Mouse (Mus musculus) retina, postnatal 1 day (tissue): ENCODE measurements around the gene Ankfn1.
A peak's percentile ranks its signal among the peaks of the same experiment; 100 is the strongest.

Experiments used
- DNase-seq: peaks from one replicate; pipeline ENCODE4 v3.0.0-alpha.2; 2012

Ankfn1 gene

DNA sequence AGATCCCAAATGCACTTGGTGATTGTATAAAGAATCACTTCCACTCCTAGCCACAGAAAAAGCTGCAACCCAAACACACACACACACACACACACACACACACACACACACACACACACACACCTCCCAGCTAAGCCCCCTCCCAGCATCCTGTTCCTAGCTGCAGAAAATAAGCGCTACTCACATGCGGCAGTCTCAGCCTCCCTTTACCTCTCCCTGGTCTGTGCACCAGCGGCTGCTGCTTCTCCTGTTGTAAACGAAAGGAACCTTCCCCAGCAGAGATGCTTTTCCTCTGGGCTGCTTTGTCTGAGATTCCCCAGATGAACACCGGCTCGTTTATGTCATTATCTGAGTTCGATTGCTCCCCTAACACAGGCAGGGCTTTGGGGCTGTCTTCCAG is at the start of gene Ankfn1:
TSS of gene Ankfn1 (minus strand) at position 223 of the 400 bp plus-strand sequence.
- DNase-seq, result peak; percentile 3

DNA sequence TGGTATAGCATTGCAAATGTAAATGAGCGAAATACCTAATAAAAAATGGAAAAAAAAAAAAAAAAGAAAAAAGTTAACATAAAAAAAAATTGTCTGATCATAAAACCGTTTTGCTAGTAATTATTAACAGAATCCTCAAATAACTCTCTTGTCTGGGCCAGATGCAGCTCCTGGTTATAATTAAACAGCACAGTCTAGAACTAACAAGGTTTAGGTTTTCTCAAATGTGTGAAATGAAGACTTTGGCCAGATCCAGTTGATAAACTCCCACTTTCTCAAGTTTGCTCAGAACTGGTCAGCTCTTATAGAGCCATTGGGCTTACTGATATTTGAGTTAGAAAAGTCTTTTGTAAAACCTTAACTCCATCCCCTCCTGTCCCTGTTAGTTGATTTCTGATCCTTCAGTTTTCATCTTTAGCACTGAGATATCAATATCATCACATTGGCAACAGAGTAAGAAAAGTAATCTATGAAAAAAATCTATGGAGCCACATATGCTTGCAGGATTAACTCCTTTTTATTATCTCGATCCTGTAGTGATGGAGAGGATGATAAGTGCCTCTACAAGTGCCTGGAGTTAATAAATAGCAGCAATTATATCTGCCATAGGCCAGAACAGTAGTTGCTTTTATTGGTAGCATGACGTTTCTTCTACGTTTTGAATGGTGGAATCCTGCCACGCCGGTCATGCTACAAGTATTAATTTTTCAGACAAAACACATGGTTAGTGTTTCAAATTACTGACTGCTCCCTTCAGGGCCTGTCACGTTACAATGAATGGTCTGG is 46.4 kb upstream of the Ankfn1 start:
- no peak for DNase-seq

- DNase-seq, result peak; percentile 37
Measured at GRCm38 (mm10) chr11:89818594-89818993, 41.1 kb upstream of the Ankfn1 start.

- DNase-seq, result no peak
Measured at GRCm38 (mm10) chr11:89811403-89811802, 34.0 kb upstream of the Ankfn1 start.

DNA sequence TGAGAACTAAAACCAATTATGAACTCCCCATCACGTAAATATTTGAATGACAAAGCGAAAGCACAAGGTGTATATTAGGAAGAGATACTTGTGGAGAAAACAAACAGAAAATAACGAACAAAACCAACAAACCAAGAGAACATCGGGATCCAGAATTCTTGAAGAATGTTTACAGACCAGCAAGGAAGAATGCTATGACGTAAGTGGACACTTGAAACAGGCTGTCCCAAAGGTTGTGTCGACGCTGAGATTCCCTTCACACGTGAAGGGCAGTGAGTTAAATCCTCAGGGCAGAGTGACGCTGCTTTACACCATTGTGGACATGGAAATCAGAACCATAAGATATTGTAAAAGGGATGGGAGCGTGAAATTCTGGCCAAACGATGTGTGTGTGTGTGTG is 30.5 kb upstream of the Ankfn1 start:
- no peak for DNase-seq

DNA sequence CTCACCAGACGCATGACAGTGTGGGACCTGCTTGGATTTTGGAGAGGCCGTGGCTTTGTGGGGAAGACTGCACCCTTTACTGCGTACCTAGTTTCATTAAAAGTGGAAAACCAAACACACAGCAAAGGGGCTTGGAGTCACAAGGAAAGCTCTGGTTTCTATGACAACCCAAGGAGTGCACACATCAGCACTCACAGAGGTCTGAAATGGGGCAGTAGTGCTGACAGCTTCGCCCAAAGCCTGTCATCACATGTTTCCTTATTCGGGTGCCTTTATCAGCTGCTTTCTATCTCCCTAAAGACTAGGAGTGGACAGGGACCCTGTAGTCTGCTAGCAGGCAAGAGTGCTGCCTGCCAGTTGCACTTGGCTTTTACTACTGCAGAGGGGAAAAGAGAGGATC is 27.4 kb upstream of the Ankfn1 start:
- peak; percentile 29 for DNase-seq

GRCm38 (mm10) chr11:89803974-89804373 is 26.5 kb upstream of the Ankfn1 start:
- DNase-seq, result no peak

GRCm38 (mm10) chr11:89792709-89793108 is 15.3 kb upstream of the Ankfn1 start:
- DNase-seq, result no peak

DNA sequence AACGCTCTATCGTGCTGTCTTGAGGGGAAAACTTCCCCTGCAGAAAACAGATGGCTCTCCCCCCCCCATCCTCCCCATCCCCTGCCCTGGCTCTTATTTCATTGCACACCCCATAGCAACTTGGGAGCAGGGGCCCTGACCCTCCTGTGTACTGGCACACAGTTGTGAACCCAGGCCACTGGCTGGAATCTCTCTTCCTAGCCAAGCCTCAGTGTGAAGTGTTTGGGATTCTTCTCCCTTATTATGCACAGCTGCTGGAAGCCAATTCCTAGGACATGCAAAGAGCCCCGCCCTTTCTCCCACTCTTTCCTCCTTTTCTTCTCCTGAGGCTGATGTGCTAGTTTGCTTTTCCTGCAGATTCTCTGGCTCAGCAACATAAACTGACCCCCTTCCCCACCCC is 1.4 kb downstream of the Ankfn1 start:
- DNase-seq, result no peak

DNA sequence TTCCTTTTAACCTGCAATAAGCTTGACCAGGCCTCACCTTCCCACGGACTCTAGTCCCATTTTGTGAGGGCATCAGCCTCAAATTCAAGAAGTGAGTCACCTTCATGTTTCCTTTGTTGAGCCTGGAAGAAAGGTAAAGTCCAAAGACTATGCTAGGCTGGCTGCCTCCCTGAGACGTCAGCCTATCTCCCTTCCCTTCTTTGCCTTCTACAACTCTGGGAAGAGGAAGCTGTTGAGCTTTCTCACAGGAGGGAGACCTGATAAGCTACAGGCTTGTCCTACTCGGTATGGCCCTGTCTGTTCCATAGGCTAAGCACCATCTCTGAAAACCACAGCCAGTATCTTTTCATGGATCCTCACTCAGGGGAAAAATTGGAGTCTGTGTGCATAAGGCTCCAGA is 2.5 kb downstream of the Ankfn1 start:
- no peak for DNase-seq

DNA sequence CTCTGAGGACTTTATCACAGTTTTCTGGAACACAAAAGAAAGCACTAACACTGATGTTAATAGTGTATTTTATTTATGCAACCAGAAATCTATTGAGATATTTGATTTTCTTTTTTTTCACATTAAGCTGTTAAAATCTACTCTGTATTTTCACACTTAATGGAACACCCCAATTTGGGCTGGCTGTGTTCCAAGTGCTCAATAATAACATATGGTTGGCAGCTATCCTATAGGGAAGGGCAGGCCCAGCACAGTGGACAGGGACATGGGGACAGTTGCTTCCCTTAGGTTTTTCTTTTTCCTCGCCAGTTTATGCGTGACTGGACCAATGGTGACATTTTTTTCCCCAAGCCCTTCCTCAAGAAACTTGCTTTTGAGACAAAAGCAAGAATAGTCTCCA is 4.5 kb downstream of the Ankfn1 start:
- DNase-seq, result no peak

GRCm38 (mm10) chr11:89765770-89766148 is 11.7 kb downstream of the Ankfn1 start:
- DNase-seq, result peak; percentile 71

DNA sequence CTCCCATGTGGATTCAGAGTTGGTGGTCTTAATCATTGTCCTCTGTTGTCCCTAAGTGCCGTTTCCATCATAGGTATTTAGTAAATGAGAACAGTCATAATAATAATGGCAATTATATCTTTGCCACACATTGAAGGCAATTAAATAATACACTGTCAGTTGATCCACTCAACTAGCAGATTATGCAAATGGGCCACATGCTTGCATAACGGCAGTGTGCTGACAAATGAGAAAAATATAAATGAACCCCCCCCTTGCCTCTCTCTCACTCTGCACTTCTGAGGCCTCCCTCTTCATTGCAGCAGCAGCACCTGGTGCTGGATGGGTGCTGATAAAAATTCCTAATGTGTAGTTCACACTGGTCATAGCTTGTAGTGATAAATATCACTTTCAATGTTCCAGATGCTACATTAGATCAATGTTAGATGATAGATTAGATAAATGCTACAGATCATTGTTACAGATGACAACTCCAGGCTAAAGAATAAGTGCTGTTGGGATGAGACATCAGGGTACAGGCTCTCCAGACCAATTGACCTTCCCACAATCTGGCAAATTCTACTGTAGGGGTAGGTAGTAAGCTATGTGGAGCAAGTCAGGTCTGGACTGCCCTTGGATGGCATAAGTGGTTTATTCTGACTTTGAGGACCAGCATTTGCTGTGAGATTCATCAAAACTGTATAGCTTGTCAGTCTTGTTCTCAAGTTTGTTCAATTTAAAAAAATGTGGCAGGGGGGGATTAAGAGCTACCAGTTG is 12.3 kb downstream of the Ankfn1 start:
- peak; percentile 77 for DNase-seq

DNA sequence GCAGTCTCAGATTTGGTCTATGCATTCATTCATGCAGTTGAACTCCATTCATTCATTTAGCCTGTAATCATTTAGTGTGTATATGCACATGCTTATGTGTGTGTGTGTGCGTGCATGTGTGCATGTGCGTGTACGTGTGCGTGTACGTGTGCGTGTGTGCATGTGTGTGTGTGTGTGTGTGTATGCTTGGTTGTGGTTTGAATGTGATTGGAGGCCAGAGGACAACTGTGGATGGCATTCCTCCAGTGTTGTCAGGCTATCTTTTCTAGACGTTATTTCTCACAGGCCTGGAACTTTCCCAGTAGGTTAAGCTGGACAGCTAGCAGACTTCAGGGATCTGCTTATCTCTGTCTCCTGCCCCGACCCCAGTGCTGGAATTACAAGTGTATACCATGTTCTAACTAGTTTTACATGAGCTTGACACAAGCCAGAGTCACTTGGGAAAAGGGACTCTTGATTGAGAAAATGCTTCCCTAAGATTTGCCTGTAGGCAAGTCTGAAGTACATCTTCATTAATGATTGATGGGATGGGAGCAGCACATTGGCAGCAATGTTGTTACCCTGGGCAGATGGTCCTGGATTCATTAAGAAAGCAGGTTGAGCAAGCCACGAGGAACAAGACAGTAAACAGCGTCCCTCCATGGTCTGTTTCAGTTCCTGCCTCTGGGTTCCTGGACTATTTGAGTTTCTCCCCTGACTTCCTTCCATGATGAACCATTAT is 43.3 kb downstream of the Ankfn1 start:
- DNase-seq, result peak; percentile 20

GRCm38 (mm10) chr11:89733526-89733925 is 43.9 kb downstream of the Ankfn1 start:
- DNase-seq, result no peak

GRCm38 (mm10) chr11:89720847-89721246 is 56.6 kb downstream of the Ankfn1 start:
- DNase-seq, result peak; percentile 75

DNA sequence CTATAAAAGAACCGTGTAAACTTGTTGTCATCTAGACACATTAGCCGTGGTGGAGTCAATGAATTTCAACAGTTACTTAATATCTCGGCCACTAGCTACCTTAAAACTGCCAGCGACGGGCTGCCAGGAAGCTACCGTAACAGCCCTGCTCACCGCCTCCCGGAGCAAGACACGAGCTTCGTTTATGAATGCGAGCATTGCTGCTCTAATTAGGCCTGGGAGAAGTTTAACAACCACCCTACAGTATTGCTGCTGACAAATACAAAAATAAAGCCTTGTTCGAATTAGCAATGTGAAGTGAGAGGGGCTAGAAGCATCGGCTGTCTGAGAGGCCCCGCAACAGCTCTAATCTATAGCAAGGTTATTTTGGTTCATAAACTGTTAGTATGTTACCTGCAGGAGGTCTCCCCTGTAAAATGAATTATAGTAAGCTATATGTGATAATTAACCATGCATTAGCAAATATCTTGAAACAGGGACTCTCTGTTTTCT is 58.9 kb downstream of the Ankfn1 start:
- DNase-seq, result peak; percentile 27

GRCm38 (mm10) chr11:89716351-89716750 is 61.1 kb downstream of the Ankfn1 start:
- DNase-seq, result no peak

DNA sequence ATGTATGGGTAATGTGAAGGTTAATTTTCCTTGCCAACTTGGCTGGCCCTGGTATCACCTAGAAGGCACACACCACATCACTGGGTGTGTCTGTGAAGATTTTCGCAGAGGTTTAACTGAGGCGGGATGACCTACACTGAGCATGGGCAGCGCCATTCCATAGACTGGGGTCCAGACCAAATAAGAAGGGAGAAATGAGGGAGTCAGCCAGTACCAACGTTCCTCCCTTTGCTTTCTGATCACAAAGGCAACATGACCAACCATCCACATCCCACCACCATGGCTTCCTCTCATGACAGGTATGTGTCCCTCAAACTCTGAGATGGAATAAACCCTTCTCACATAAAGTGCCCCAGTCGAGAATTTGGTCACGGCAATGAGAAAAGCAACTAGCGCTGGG is 68.9 kb downstream of the Ankfn1 start:
- no peak for DNase-seq

GRCm38 (mm10) chr11:89696431-89697403 is 80.7 kb downstream of the Ankfn1 start:
- DNase-seq, result peak; percentile 84

GRCm38 (mm10) chr11:89693686-89694085 is 83.8 kb downstream of the Ankfn1 start:
- no peak for DNase-seq

DNA sequence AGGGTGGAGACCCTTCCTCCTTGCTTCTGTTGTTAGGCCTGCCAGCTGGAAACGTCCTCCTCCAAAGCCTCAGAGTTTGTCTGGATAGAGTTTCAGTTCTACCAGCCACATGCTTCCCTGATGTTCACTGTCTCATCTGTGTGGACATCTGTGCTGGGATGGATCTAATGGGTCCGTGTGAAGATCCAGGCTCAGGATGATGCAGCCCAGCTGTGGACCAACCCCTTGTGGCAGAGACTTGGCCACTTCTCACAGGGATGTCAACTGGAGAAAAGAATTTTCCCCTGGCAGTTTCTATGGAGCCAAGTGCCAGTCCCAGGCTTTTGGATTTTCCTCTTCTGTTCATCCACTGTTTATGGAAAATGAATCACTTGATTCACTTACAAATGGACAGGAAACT is 100.5 kb downstream of the Ankfn1 start:
- DNase-seq, result no peak
